Mouse (Mus musculus): ENCODE measurements around the gene Kcnc3. TPM values are rescaled to one million over a fixed set of nuclear protein-coding genes. Genes with fewer than 3 reads are reported as not detected.

Gene Kcnc3
- polyA plus RNA-seq, 1 experiment from 2014 or later, result 1.8 TPM

DNA sequence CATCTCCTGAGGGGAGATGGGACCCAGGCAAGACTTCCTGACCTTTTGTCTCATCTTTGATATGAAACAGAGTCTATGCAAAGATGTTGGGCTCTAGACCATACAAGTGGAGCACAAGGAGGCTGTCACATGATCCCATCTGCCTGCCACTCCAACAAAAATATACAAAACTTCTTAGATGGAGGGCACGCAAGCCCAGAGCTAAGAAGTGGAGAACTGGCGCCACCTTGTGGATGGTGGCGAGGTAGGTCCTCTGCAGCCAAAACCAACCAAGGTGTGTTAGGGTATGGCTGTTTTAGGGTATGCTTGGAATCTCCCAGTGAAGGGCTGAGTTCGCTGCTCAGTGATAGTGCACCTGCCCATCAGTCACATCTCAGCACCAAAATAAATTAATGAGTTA lies 59.5 kb downstream of the Kcnc3 start:
- Histone ChIP-seq H3K9me3 (no peaks in the 10 kb centered on the region), H3K36me3 (no peaks in the 10 kb centered on the region), H3K4me2 (no peak overlapping the region), H3K9ac (no peak overlapping the region), H3K4me1 (peaks cover 7% of the 10 kb centered on the region; the same call in 1 of the 2 replicates), H3K4me3 (no peak overlapping the region), H3K27me3 (peaks cover 14% of the 10 kb centered on the region), H3K27ac (no peak overlapping the region)
- ATAC-seq (ENCODE audit: insufficient number of reproducible peaks, insufficient read depth, low FRiP score, low TSS enrichment, low read depth), result no peak
- WGBS, result 13% methylated on average over 4 of the region's 4 CpGs

GRCm38 (mm10) chr7:44651416-44651815 lies 61.0 kb downstream of the Kcnc3 start:
- Histone ChIP-seq H3K4me1 (no peaks in the 10 kb centered on the region), H3K4me2 (no peak overlapping the region), H3K9me3 (no peaks in the 10 kb centered on the region), H3K9ac (no peak overlapping the region), H3K27ac (no peak overlapping the region), H3K27me3 (peaks cover under 1% of the 10 kb centered on the region; the same call in 1 of the 2 replicates), H3K4me3 (no peak overlapping the region), H3K36me3 (no peaks in the 10 kb centered on the region)
- no peak for ATAC-seq (ENCODE audit: insufficient number of reproducible peaks, insufficient read depth, low FRiP score, low TSS enrichment, low read depth)
- 73% methylated on average over 7 of the region's 7 CpGs for WGBS

GRCm38 (mm10) chr7:44653773-44654172 lies 63.3 kb downstream of the Kcnc3 start:
- H3K9me3 ChIP-seq, result no peaks in the 10 kb centered on the region
- H3K4me1 ChIP-seq, result peaks cover 2% of the 10 kb centered on the region; the same call in 1 of the 2 replicates
- no peaks in the 10 kb centered on the region for H3K27me3 ChIP-seq
- WGBS, result 47% methylated on average over 8 of the region's 8 CpGs
- H3K4me3 ChIP-seq, result no peak overlapping the region
- no peak overlapping the region for H3K4me2 ChIP-seq
- H3K36me3 ChIP-seq, result no peaks in the 10 kb centered on the region
- H3K9ac ChIP-seq, result no peak overlapping the region
- H3K27ac ChIP-seq, result no peak overlapping the region
- ATAC-seq (ENCODE audit: insufficient number of reproducible peaks, insufficient read depth, low FRiP score, low TSS enrichment, low read depth), result no peak

Other genes starting within 250 kb of the Kcnc3 start
- 4.1 and 4.9 TPM in 2 replicates for gene Syt3, start 206.6 kb upstream of the Kcnc3 start, polyA plus RNA-seq (2015; fragmentation: Nextera tagmentation; extraction: Ambion mirVana)
- 0.19 and 1.4 TPM in 2 replicates for gene 1700008O03Rik, start 204.8 kb upstream of the Kcnc3 start, polyA plus RNA-seq (2015; fragmentation: Nextera tagmentation; extraction: Ambion mirVana)
- 1.5 and 1.6 TPM in 2 replicates for gene Lrrc4b, start 161.6 kb upstream of the Kcnc3 start, polyA plus RNA-seq (2015; fragmentation: Nextera tagmentation; extraction: Ambion mirVana)
- 0.69 and 2.2 TPM in 2 replicates for gene Aspdh, start 125.3 kb upstream of the Kcnc3 start, polyA plus RNA-seq (2015; fragmentation: Nextera tagmentation; extraction: Ambion mirVana)
- 93.6 and 106 TPM in 2 replicates for gene Josd2, start 122.7 kb upstream of the Kcnc3 start, polyA plus RNA-seq (2015; fragmentation: Nextera tagmentation; extraction: Ambion mirVana)
- gene Emc10, start 94.1 kb upstream of the Kcnc3 start, polyA plus RNA-seq (2015; fragmentation: Nextera tagmentation; extraction: Ambion mirVana), result 126 and 129 TPM in 2 replicates
- 19.9 and 22.4 TPM in 2 replicates for gene Fam71e1, start 94.1 kb upstream of the Kcnc3 start, polyA plus RNA-seq (2015; fragmentation: Nextera tagmentation; extraction: Ambion mirVana)
- 0.13 and 0.14 TPM in 2 replicates for gene Mybpc2, start 66.0 kb upstream of the Kcnc3 start, polyA plus RNA-seq (2015; fragmentation: Nextera tagmentation; extraction: Ambion mirVana)
- gene Spib, start 58.6 kb upstream of the Kcnc3 start, polyA plus RNA-seq (2015; fragmentation: Nextera tagmentation; extraction: Ambion mirVana), result 0.60 and 0.94 TPM in 2 replicates
- 94.4 and 104 TPM in 2 replicates for gene Pold1, start 41.8 kb upstream of the Kcnc3 start, polyA plus RNA-seq (2015; fragmentation: Nextera tagmentation; extraction: Ambion mirVana)
- 72.3 and 80.1 TPM in 2 replicates for gene Nr1h2, start 36.7 kb upstream of the Kcnc3 start, polyA plus RNA-seq (2015; fragmentation: Nextera tagmentation; extraction: Ambion mirVana)
- 1.1 and 1.8 TPM in 2 replicates for gene Napsa, start 18.3 kb upstream of the Kcnc3 start, polyA plus RNA-seq (2015; fragmentation: Nextera tagmentation; extraction: Ambion mirVana)
- gene Myh14, start 80.2 kb downstream of the Kcnc3 start, polyA plus RNA-seq (2015; fragmentation: Nextera tagmentation; extraction: Ambion mirVana), result 11.8 and 12.2 TPM in 2 replicates
- gene Izumo2, start 118.1 kb downstream of the Kcnc3 start, polyA plus RNA-seq (2015; fragmentation: Nextera tagmentation; extraction: Ambion mirVana), result not detected in 2 replicates
- 32.2 and 35.9 TPM in 2 replicates for gene Vrk3, start 157.7 kb downstream of the Kcnc3 start, polyA plus RNA-seq (2015; fragmentation: Nextera tagmentation; extraction: Ambion mirVana)
- 2.0 and 2.3 TPM in 2 replicates for gene Zfp473, start 160.4 kb downstream of the Kcnc3 start, polyA plus RNA-seq (2015; fragmentation: Nextera tagmentation; extraction: Ambion mirVana)
- gene Nup62, start 225.4 kb downstream of the Kcnc3 start, polyA plus RNA-seq (2015; fragmentation: Nextera tagmentation; extraction: Ambion mirVana), result 93.5 and 100 TPM in 2 replicates
- 1.7 and 2.2 TPM in 2 replicates for gene Il4i1, start 225.7 kb downstream of the Kcnc3 start, polyA plus RNA-seq (2015; fragmentation: Nextera tagmentation; extraction: Ambion mirVana)
- gene Atf5, start 226.0 kb downstream of the Kcnc3 start, polyA plus RNA-seq (2015; fragmentation: Nextera tagmentation; extraction: Ambion mirVana), result 6.4 and 6.5 TPM in 2 replicates

Data from embryonic facial prominence, embryonic 13.5 days (tissue).